Mouse (Mus musculus) hindbrain, embryonic 12.5 days (tissue): ENCODE data around the gene Hmgcll1. TPM values are rescaled to one million over a fixed set of nuclear protein-coding genes. Genes with fewer than 3 reads are reported as not detected.

ENCODE experiments used
- ATAC-seq: fragments of 200-750 bp; cut with Nextera tagmentation; 2 replicates; pipeline ENCODE4 v1.8.0; 2017; ENCODE audit warnings: moderate TSS enrichment; ENCODE audit not compliant: low FRiP score
- H3K27ac ChIP-seq: fragments of 300-500 bp; sonication (generic); 2 replicates; pipeline ENCODE4 v1.5.1; 2016; ENCODE audit warnings: mild to moderate bottlenecking
- H3K27me3 ChIP-seq: fragments of 300-500 bp; sonication (generic); 2 replicates; pipeline ENCODE4 v1.6.1; 2016; ENCODE audit warnings: mild to moderate bottlenecking
- H3K36me3 ChIP-seq: fragments of 300-500 bp; sonication (generic); 2 replicates; pipeline ENCODE4 v1.6.1; 2016; ENCODE audit warnings: mild to moderate bottlenecking
- H3K4me1 ChIP-seq: fragments of 300-500 bp; sonication (generic); 2 replicates; pipeline ENCODE4 v1.6.1; 2016
- H3K4me2 ChIP-seq: fragments of 300-500 bp; sonication (generic); replicated peaks from 2 replicates; pipeline ENCODE4 v1.6.1; 2016; ENCODE audit warnings: mild to moderate bottlenecking
- H3K4me3 ChIP-seq: fragments of 300-500 bp; sonication (generic); 2 replicates; pipeline ENCODE4 v1.5.1; 2016; ENCODE audit warnings: mild to moderate bottlenecking
- H3K9ac ChIP-seq: fragments of 300-500 bp; sonication (generic); 2 replicates; pipeline ENCODE4 v1.6.1; 2016; ENCODE audit warnings: mild to moderate bottlenecking, moderate library complexity
- H3K9me3 ChIP-seq: fragments of 300-500 bp; sonication (generic); replicated peaks from 2 replicates; pipeline ENCODE4 v1.6.1; 2016; ENCODE audit warnings: mild to moderate bottlenecking
- WGBS: fragments of 180-500 bp; shearing (Covaris S2); methylation state at CpG from one replicate; pipeline ENCODE4 v1.1.7; 2016; 5-methylcytosine and 5-hydroxymethylcytosine counted together
- polyA plus RNA-seq: library from polyadenylated mRNA; unstranded; fragments of >200 nt; fragmentation: Nextera tagmentation; extraction: Ambion mirVana; gene quantifications from 2 replicates; pipeline ENCODE4 v1.2.1, GENCODE M21; 2016

Gene Hmgcll1
- 17.2 and 18.3 TPM in 2 replicates for polyA plus RNA-seq

- ATAC-seq, result peak; percentile 94
Observed at GRCm38 (mm10) chr9:76014631-76015531, at the start of gene Hmgcll1. Gene Hmgcll1 (plus strand): TSS chr9:76014855.

GRCm38 (mm10) chr9:75980097-75980496 is 34.6 kb upstream of the Hmgcll1 start:
- no peaks in the 10 kb centered on the region for H3K36me3 ChIP-seq
- H3K4me2 ChIP-seq, result no peak overlapping the region
- H3K4me3 ChIP-seq, result no peak overlapping the region
- no peak for ATAC-seq
- H3K27me3 ChIP-seq, result no peaks in the 10 kb centered on the region
- no peak overlapping the region for H3K27ac ChIP-seq
- 64% methylated on average over 1 of the region's 1 CpGs for WGBS
- no peaks in the 10 kb centered on the region for H3K9me3 ChIP-seq
- no peak overlapping the region for H3K9ac ChIP-seq
- no peaks in the 10 kb centered on the region for H3K4me1 ChIP-seq

More at GRCm38 (mm10) chr9:76014631-76015531, at the start of gene Hmgcll1:
- H3K9me3 ChIP-seq, result no peaks in the 10 kb centered on the region
- peak within 1 kb of the TSS; percentile 54 for H3K4me3 ChIP-seq
- peaks cover 9% of the 10 kb centered on the region; the same call in 1 of the 2 replicates for H3K4me1 ChIP-seq
- peak within 1 kb of the TSS; percentile 88 for H3K27ac ChIP-seq
- peak within 1 kb of the TSS; percentile 78 for H3K9ac ChIP-seq
- H3K4me2 ChIP-seq, result peak within 1 kb of the TSS; percentile 69
- H3K27me3 ChIP-seq, result no peaks in the 10 kb centered on the region
- WGBS, result 5% methylated on average over 40 of the region's 40 CpGs
- no peaks in the 10 kb centered on the region for H3K36me3 ChIP-seq

- Histone ChIP-seq H3K36me3 (no peaks in the 10 kb centered on the region), H3K9me3 (no peaks in the 10 kb centered on the region), H3K27ac (no peak overlapping the region), H3K4me2 (no peak overlapping the region), H3K27me3 (no peaks in the 10 kb centered on the region), H3K9ac (no peak overlapping the region), H3K4me3 (no peak overlapping the region), H3K4me1 (no peaks in the 10 kb centered on the region)
- no peak for ATAC-seq
- 91% methylated on average over 1 of the region's 1 CpGs for WGBS
Observed at GRCm38 (mm10) chr9:75981139-75981538, 33.5 kb upstream of the Hmgcll1 start.

- Histone ChIP-seq H3K27me3 (no peaks in the 10 kb centered on the region), H3K9me3 (no peaks in the 10 kb centered on the region), H3K4me2 (no peak overlapping the region), H3K36me3 (no peaks in the 10 kb centered on the region), H3K4me3 (no peak overlapping the region), H3K27ac (no peak overlapping the region), H3K9ac (no peak overlapping the region), H3K4me1 (no peaks in the 10 kb centered on the region)
- ATAC-seq, result no peak
- 93% methylated on average over 4 of the region's 4 CpGs for WGBS
Observed at GRCm38 (mm10) chr9:75989491-75989890, 25.2 kb upstream of the Hmgcll1 start.

- Histone ChIP-seq H3K27ac (no peak overlapping the region), H3K4me2 (no peak overlapping the region), H3K27me3 (no peaks in the 10 kb centered on the region), H3K36me3 (no peaks in the 10 kb centered on the region), H3K4me1 (no peaks in the 10 kb centered on the region), H3K9ac (no peak overlapping the region), H3K4me3 (no peak overlapping the region), H3K9me3 (no peaks in the 10 kb centered on the region)
- ATAC-seq, result no peak
- WGBS, result 81% methylated on average over 2 of the region's 2 CpGs
Observed at GRCm38 (mm10) chr9:75998791-75999350, 15.8 kb upstream of the Hmgcll1 start.

- Histone ChIP-seq H3K4me1 (no peaks in the 10 kb centered on the region), H3K4me3 (no peak overlapping the region), H3K27ac (no peak overlapping the region), H3K36me3 (no peaks in the 10 kb centered on the region), H3K9ac (no peak overlapping the region), H3K4me2 (0 out of 2 replicates have a peak overlapping the region, but pooled peaks have one; percentile 2), H3K27me3 (no peaks in the 10 kb centered on the region), H3K9me3 (no peaks in the 10 kb centered on the region)
- ATAC-seq, result peak; percentile 56; the same call in 1 of the 2 replicates
- WGBS, result 44% methylated on average over 10 of the region's 10 CpGs
Observed at GRCm38 (mm10) chr9:76000876-76001858, 13.5 kb upstream of the Hmgcll1 start.

GRCm38 (mm10) chr9:76003066-76003465 is 11.6 kb upstream of the Hmgcll1 start:
- no peak for ATAC-seq
- 69% methylated on average over 3 of the region's 3 CpGs for WGBS
- no peak overlapping the region for H3K4me2 ChIP-seq
- no peak overlapping the region for H3K4me3 ChIP-seq
- no peaks in the 10 kb centered on the region for H3K36me3 ChIP-seq
- no peak overlapping the region for H3K9ac ChIP-seq
- no peak overlapping the region for H3K27ac ChIP-seq
- no peaks in the 10 kb centered on the region for H3K9me3 ChIP-seq
- no peaks in the 10 kb centered on the region for H3K27me3 ChIP-seq
- no peaks in the 10 kb centered on the region for H3K4me1 ChIP-seq

GRCm38 (mm10) chr9:76003637-76004036 is 11.0 kb upstream of the Hmgcll1 start:
- H3K4me2 ChIP-seq, result no peak overlapping the region
- no peaks in the 10 kb centered on the region for H3K27me3 ChIP-seq
- no peak overlapping the region for H3K4me3 ChIP-seq
- ATAC-seq, result no peak
- no peak overlapping the region for H3K27ac ChIP-seq
- H3K36me3 ChIP-seq, result no peaks in the 10 kb centered on the region
- 66% methylated on average over 6 of the region's 6 CpGs for whole genome bisulfite sequencing
- H3K9ac ChIP-seq, result no peak overlapping the region
- H3K4me1 ChIP-seq, result no peaks in the 10 kb centered on the region
- H3K9me3 ChIP-seq, result no peaks in the 10 kb centered on the region

- H3K36me3 ChIP-seq, result no peaks in the 10 kb centered on the region
- H3K4me3 ChIP-seq, result no peak overlapping the region
- no peaks in the 10 kb centered on the region for H3K27me3 ChIP-seq
- no peak for ATAC-seq
- H3K27ac ChIP-seq, result no peak overlapping the region
- no peaks in the 10 kb centered on the region for H3K4me1 ChIP-seq
- WGBS, result 48% methylated on average over 6 of the region's 6 CpGs
- no peak overlapping the region for H3K4me2 ChIP-seq
- H3K9ac ChIP-seq, result no peak overlapping the region
- no peaks in the 10 kb centered on the region for H3K9me3 ChIP-seq
Observed at GRCm38 (mm10) chr9:76007342-76007970, 7.2 kb upstream of the Hmgcll1 start.

- Histone ChIP-seq H3K9me3 (no peaks in the 10 kb centered on the region), H3K27me3 (no peaks in the 10 kb centered on the region), H3K9ac (no peak overlapping the region), H3K4me3 (no peak overlapping the region), H3K27ac (no peak overlapping the region), H3K4me2 (no peak overlapping the region), H3K36me3 (no peaks in the 10 kb centered on the region), H3K4me1 (peaks cover 9% of the 10 kb centered on the region; the same call in 1 of the 2 replicates)
- no peak for ATAC-seq
- 81% methylated on average over 6 of the region's 6 CpGs for WGBS
Observed at GRCm38 (mm10) chr9:76013789-76014188, 866 bp upstream of the Hmgcll1 start.

GRCm38 (mm10) chr9:76015971-76016370 is 1.3 kb downstream of the Hmgcll1 start:
- H3K9me3 ChIP-seq, result no peaks in the 10 kb centered on the region
- H3K4me2 ChIP-seq, result peak overlapping the region; percentile 69
- no peak overlapping the region for H3K9ac ChIP-seq
- H3K27ac ChIP-seq, result no peak overlapping the region
- no peaks in the 10 kb centered on the region for H3K36me3 ChIP-seq
- peaks cover 9% of the 10 kb centered on the region; the same call in 1 of the 2 replicates for H3K4me1 ChIP-seq
- ATAC-seq, result no peak
- WGBS, result 96% methylated on average over 5 of the region's 5 CpGs
- no peaks in the 10 kb centered on the region for H3K27me3 ChIP-seq
- no peak overlapping the region for H3K4me3 ChIP-seq
